Mouse (Mus musculus) hindbrain, postnatal 0 days (tissue): ENCODE results near the gene Eci1. TPM values are rescaled to one million over a fixed set of nuclear protein-coding genes. Genes with fewer than 3 reads are reported as not detected.

Experiments
- ATAC-seq: fragments of 200-750 bp; cut with Nextera tagmentation; 2 replicates; pipeline ENCODE4 v1.8.0; 2017; ENCODE audit warnings: mild to moderate bottlenecking, moderate TSS enrichment, moderate library complexity
- DNase-seq: peaks from one replicate; pipeline ENCODE4 v3.0.0-alpha.2; 2015; ENCODE audit warnings: low spot score
- H3K27ac ChIP-seq: fragments of 300-500 bp; sonication (generic); 2 replicates; pipeline ENCODE4 v1.5.1; 2014; ENCODE audit warnings: mild to moderate bottlenecking
- H3K27me3 ChIP-seq: fragments of 300-500 bp; sonication (generic); 2 replicates; pipeline ENCODE4 v1.6.1; 2014; ENCODE audit warnings: low read length, mixed read lengths; ENCODE audit not compliant: insufficient read depth
- H3K36me3 ChIP-seq: fragments of 300-500 bp; sonication (generic); 2 replicates; pipeline ENCODE4 v1.6.1; 2014; ENCODE audit warnings: low read length, mixed read lengths; ENCODE audit not compliant: insufficient read depth
- H3K4me1 ChIP-seq: fragments of 300-500 bp; sonication (generic); 2 replicates; pipeline ENCODE4 v1.6.1; 2014; ENCODE audit warnings: antibody characterized with exemption, low read length, mixed read lengths; ENCODE audit not compliant: insufficient read depth
- H3K4me2 ChIP-seq: fragments of 300-500 bp; sonication (generic); 2 replicates; pipeline ENCODE4 v1.6.1; 2014; ENCODE audit warnings: low read depth, mild to moderate bottlenecking, low read length, moderate library complexity, mixed read lengths
- H3K4me3 ChIP-seq: fragments of 300-500 bp; sonication (generic); 2 replicates; pipeline ENCODE4 v1.5.1; 2014; ENCODE audit warnings: low read length
- H3K9ac ChIP-seq: fragments of 300-500 bp; sonication (generic); replicated peaks from 2 replicates; pipeline ENCODE4 v1.6.1; 2014; ENCODE audit warnings: mild to moderate bottlenecking, low read length, moderate library complexity, mixed read lengths
- H3K9me3 ChIP-seq: fragments of 300-500 bp; sonication (generic); 2 replicates; pipeline ENCODE4 v1.6.1; 2016; ENCODE audit warnings: low read length, mixed read lengths
- CTCF ChIP-seq: IDR thresholded peaks from 2 replicates; pipeline ENCODE4 v1.5.1; 2016; ENCODE audit warnings: antibody characterized with exemption, control low read depth, low read depth
- WGBS: fragments of 180-500 bp; shearing (Covaris S2); extraction: QIAGEN DNeasy Blood & Tissue Kit; methylation state at CpG from one replicate; pipeline ENCODE4 v1.1.7; 2014; 5-methylcytosine and 5-hydroxymethylcytosine counted together
- polyA plus RNA-seq: library from polyadenylated mRNA; unstranded; fragments of >200 nt; fragmentation: Nextera tagmentation; extraction: Ambion mirVana; gene quantifications from 2 replicates; pipeline ENCODE4 v1.2.1, GENCODE M21; 2015
- total RNA-seq: library from RNA; depleted of rRNA; stranded (reverse); fragments of >200 nt; gene quantifications from 2 replicates; pipeline ENCODE4 v1.2.3, GENCODE M21; 2014

The Eci1 gene
- total and polyA plus RNA-seq, 2 experiments from 2014 or later = 47.9 to 56.8 TPM

DNA sequence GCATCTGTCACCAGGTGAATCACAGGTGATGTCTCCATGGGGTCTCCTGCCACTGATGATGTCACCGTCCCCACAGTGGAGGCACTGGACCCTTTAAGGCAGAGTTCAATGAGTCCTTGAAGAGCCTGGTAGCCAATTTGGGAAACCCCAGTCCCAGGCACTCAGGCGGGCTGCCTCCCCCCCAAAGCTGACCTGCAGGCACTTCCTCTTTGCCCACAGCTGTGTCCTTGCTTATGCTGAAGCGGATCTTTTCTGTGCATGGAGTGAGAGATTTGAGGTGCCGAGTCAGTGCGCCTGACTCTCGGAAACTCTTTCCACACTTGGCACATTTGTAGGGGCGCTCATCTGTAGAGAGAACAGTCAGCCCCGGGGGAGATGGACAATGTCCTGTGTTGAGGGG, 20.1 kb downstream of the Eci1 start:
- Histone ChIP-seq H3K9me3 (no peaks in the 10 kb centered on the region), H3K4me2 (no peak overlapping the region), H3K36me3 (peaks cover 84% of the 10 kb centered on the region), H3K4me3 (no peak overlapping the region), H3K4me1 (no peaks in the 10 kb centered on the region), H3K9ac (no peak overlapping the region), H3K27ac (no peak overlapping the region), H3K27me3 (no peaks in the 10 kb centered on the region)
- TF ChIP-seq CTCF = no peak
- DNase-seq = no peak
- 92% methylated on average over 8 of the region's 8 CpGs for WGBS
- ATAC-seq = no peak

DNA sequence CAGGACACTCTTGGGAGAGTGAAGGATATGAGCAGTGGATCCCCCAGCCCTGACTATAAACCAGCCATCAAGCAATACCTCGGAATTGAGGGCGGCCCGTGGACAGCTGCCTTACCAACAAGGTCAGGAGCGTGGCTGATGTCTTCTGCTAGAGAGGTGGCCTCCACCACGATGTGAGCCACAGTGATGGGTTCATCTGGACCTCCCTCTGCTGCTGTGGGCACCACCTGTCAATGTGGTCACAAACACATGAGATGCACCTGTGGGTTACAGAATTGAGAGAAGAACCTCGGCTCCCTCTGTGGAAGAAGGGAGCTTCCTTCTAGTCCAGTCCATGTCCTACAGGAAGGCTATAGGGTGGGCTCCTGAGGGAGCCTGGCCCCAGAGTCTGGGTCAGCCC, 23.1 kb downstream of the Eci1 start:
- Histone ChIP-seq H3K9me3 (no peaks in the 10 kb centered on the region), H3K27me3 (no peaks in the 10 kb centered on the region), H3K4me1 (0 out of 2 replicates have a peak, but pooled peaks cover 8% of the 10 kb centered on the region), H3K36me3 (peaks cover 62% of the 10 kb centered on the region), H3K4me2 (no peak overlapping the region), H3K27ac (no peak overlapping the region), H3K4me3 (no peak overlapping the region), H3K9ac (no peak overlapping the region)
- no peak for DNase-seq
- WGBS = 90% methylated on average over 6 of the region's 6 CpGs
- ATAC-seq = no peak
- no peak for TF ChIP-seq CTCF

DNA sequence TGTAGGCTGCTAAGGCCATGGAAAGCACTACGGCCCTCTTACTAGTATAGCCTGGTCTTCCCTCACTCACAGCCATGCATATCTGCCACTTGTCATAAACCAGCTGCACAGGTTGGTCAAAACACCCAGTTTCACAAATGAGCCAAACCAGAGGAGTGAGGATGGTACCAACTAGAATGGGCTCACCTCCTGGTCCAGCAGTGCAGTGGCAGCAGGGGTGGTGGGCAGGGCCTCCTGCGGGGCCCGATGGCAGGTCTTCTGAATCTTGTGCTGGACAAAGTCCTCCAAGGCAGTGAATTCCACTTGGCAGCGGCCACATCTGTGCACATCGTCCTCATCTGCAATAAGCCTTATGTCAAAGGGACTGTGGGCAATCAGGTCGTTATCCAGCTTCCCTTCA, 24.8 kb downstream of the Eci1 start:
- H3K9ac ChIP-seq = no peak overlapping the region
- H3K4me2 ChIP-seq = no peak overlapping the region
- 0 out of 2 replicates have a peak, but pooled peaks cover 8% of the 10 kb centered on the region for H3K4me1 ChIP-seq
- 95% methylated on average over 6 of the region's 6 CpGs for WGBS
- H3K4me3 ChIP-seq = no peak overlapping the region
- no peaks in the 10 kb centered on the region for H3K9me3 ChIP-seq
- ATAC-seq = no peak
- H3K27ac ChIP-seq = no peak overlapping the region
- DNase-seq = no peak
- H3K36me3 ChIP-seq = peaks cover 46% of the 10 kb centered on the region
- no peaks in the 10 kb centered on the region for H3K27me3 ChIP-seq
- no peak for TF ChIP-seq CTCF

DNA sequence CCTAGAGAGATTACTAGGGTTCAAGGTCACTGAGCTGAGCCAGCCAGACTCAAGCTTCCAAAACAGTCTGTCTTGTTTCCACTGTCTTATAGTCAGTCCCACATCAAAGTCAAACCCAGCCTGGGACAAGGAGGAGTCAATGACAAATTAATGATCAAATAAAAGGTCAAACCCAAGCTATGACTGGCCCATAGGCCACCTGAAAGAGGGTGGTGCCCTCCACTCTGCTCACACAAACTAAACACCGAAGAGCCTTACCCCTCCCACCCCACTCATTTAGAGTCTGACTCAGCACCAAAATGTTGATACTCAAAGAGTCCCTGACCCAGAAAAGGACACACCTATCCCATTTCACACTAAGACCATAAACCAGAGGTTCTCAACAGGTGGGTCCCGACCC, 26.9 kb downstream of the Eci1 start:
- ATAC-seq (no peak), DNase-seq (no peak)
- Histone ChIP-seq H3K4me3 (no peak overlapping the region), H3K9me3 (no peaks in the 10 kb centered on the region), H3K27ac (no peak overlapping the region), H3K27me3 (no peaks in the 10 kb centered on the region), H3K36me3 (peaks cover 24% of the 10 kb centered on the region), H3K4me1 (0 out of 2 replicates have a peak, but pooled peaks cover 8% of the 10 kb centered on the region), H3K9ac (no peak overlapping the region), H3K4me2 (peak overlapping the region; percentile 65; the same call in 1 of the 2 replicates)
- no peak for TF ChIP-seq CTCF
- 95% methylated on average over 2 of the region's 2 CpGs for WGBS

DNA sequence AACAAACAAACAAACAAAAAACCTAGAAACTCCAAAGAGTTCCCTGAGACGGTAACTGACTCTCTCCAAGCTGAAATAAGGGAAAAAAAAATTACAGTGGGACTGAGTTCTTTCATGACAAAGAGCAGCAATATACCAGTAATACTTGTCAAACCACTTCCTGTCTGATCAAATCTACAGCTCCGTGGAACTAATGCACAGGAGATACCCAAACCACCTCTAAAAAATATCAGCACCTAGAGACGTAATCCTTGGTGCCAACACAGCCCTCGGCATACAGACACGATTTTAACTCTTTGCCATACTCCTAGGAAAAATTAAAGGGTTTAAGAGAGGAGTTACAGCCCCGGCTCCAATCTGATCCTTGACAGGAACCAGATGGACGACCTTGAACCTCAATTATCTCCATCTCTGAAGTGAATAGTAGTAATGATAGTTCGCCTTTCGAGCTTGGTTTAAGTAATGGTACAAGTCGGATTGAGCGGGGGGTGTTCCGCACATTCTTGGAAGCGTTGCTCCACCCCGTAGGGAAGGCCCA, 27.8 kb downstream of the Eci1 start:
- WGBS = 5% methylated on average over 14 of the region's 14 CpGs
- peak overlapping the region; percentile 89 for H3K9ac ChIP-seq
- H3K27ac ChIP-seq = peak overlapping the region; percentile 94
- DNase-seq = no peak
- no peaks in the 10 kb centered on the region for H3K9me3 ChIP-seq
- TF ChIP-seq CTCF = no peak
- H3K36me3 ChIP-seq = peaks cover 15% of the 10 kb centered on the region
- 0 out of 2 replicates have a peak, but pooled peaks cover 8% of the 10 kb centered on the region for H3K4me1 ChIP-seq
- H3K4me2 ChIP-seq = peak overlapping the region; percentile 65
- no peak for ATAC-seq
- H3K4me3 ChIP-seq = peak overlapping the region; percentile 78
- H3K27me3 ChIP-seq = no peaks in the 10 kb centered on the region

DNA sequence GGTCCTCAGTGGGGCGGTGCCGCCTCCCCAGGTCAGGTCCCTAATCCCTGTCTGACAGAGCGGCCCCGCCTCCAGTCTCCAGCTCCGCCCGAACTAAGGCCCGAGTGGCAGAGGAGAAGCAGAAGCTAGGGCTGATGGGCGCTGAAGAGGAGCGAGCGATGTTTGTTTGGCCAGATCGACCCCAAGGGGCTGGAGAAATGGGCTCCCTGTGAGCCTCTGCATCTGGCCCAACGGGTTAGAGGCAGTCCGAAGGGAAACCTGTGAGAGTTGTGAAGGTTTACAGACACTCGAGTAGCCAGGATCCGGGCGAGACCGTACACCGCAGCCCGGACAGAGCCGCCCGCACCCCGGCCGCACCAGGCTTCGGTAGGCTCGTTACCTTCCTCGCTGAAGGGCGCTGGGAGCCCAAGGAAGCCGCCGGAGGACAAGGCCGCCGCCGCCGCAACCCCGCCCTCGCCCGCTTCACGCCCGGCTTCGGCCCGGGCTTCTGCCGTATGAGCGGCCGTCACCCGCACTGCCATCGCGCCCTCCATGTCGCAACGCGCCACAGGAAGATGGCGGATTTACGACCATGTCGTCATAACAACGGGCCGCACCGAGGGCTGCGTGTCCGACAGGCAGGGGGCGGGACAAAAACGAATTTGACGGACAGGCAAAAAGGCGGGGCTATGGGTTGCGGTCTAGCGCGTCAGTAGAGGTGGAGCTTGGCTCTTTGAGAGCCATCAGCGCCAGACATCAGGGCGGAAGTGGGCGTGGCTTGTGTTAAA, 28.5 kb downstream of the Eci1 start:
- under 1% methylated on average over 67 of the region's 67 CpGs for WGBS
- TF ChIP-seq CTCF = 0 out of 2 replicates have a peak, but pooled peaks have one; percentile 36

More for the DNA sequence above, 28.5 kb downstream of the Eci1 start:
- H3K27ac ChIP-seq = peak overlapping the region; percentile 94
- H3K4me1 ChIP-seq = 0 out of 2 replicates have a peak, but pooled peaks cover 8% of the 10 kb centered on the region
- H3K4me3 ChIP-seq = peak overlapping the region; percentile 78
- H3K36me3 ChIP-seq = peaks cover 9% of the 10 kb centered on the region
- DNase-seq (peak; percentile 100), ATAC-seq (peak; percentile 96)
- no peaks in the 10 kb centered on the region for H3K27me3 ChIP-seq
- H3K9ac ChIP-seq = peak overlapping the region; percentile 89
- no peaks in the 10 kb centered on the region for H3K9me3 ChIP-seq
- peak overlapping the region; percentile 65 for H3K4me2 ChIP-seq
